Mouse (Mus musculus): ENCODE data around the gene Ctdspl2. TPM values are rescaled to one million over a fixed set of nuclear protein-coding genes. Genes with fewer than 3 reads are reported as not detected.
"Not testable (repeated sequence)": the region's sequence is repeated elsewhere in the genome, so short reads cannot be mapped to it uniquely, and the experiment has no call there.

Ctdspl2 gene
- polyA plus RNA-seq, 1 experiment from 2014 or later = 56.1 TPM

DNA sequence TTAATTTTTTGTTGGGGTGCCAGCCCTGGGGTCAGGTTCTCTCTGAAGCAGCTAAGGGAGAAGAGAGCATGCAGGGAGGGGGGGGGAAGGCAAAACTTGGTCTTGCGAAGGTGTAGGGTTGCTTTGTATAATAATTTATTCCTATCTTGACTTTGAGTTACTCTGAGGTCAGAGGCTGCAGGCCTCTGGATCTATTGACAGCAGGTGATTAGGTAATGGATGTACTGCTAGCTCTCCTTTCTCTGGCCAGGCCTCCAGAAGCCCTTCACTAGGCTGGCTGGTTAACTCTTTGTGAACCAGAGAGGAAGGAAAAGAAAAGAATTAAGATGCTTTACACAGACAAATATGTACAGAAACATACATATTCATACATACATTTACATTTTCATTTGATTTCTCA is 62.9 kb downstream of the Ctdspl2 start:
- H3K27me3 ChIP-seq = no peaks in the 10 kb centered on the region
- H3K4me3 ChIP-seq = no peak overlapping the region
- 0 out of 2 replicates have a peak, but pooled peaks cover 3% of the 10 kb centered on the region for H3K36me3 ChIP-seq
- H3K4me2 ChIP-seq (replicated peaks) = no peak overlapping the region
- no peak for ATAC-seq (ENCODE audit: low FRiP score)
- 44% methylated on average over 1 of the region's 1 CpGs for WGBS
- no peak overlapping the region for H3K27ac ChIP-seq
- H3K9me3 ChIP-seq (replicated peaks) = no peaks in the 10 kb centered on the region
- no peaks in the 10 kb centered on the region for H3K4me1 ChIP-seq
- no peak overlapping the region for H3K9ac ChIP-seq

DNA sequence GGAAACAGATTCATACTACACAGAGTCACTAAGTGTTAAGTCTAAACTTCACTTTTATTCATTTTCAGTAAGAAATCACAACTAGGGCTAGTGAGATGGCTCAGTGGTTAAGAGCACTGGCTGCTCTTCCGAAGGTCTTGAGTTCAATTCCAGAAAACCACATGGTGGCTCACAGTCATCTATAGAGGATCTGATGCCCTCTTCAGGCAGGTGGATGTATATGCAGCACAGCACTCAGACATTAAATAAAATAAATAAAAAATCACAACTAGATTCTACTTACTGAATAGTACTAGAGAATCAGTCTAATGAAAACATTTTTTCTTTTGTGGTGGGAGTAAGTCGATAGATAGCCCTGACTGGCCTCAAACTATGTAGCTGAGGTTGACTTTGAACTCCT is 66.5 kb downstream of the Ctdspl2 start:
- H3K9me3 ChIP-seq (replicated peaks) = no peaks in the 10 kb centered on the region
- no peak overlapping the region for H3K4me3 ChIP-seq
- WGBS = 81% methylated on average over 2 of the region's 2 CpGs
- no peak overlapping the region for H3K4me2 ChIP-seq (replicated peaks)
- H3K4me1 ChIP-seq = no peaks in the 10 kb centered on the region
- H3K27me3 ChIP-seq = no peaks in the 10 kb centered on the region
- ATAC-seq (ENCODE audit: low FRiP score) = no peak
- H3K36me3 ChIP-seq = no peaks in the 10 kb centered on the region
- H3K27ac ChIP-seq = no peak overlapping the region
- H3K9ac ChIP-seq = no peak overlapping the region

DNA sequence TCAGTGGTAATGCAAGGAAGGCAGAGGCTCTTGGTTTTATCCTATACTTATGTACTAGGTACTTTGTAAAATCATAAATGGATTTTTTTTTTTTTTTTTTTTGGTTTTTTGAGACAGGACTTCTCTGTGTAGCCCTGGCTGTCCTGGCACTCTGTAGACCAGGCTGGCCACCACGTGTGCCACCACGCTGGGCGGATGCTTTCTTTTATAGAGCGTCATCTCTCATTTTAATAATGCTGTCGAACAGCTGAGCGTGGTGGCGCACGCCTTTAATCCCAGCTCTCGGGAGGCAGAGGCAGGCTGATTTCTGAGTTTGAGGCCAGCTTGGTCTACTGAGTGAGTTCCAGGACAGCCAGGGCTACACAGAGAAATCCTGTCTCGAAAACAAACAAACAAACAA is 71.3 kb downstream of the Ctdspl2 start:
- not testable (repeated sequence) for H3K4me2 ChIP-seq (replicated peaks); H3K27me3 ChIP-seq; H3K9ac ChIP-seq; H3K36me3 ChIP-seq; ATAC-seq (ENCODE audit: low FRiP score); H3K9me3 ChIP-seq (replicated peaks); H3K4me3 ChIP-seq; H3K27ac ChIP-seq
- peaks cover 16% of the 10 kb centered on the region for H3K4me1 ChIP-seq
- 95% methylated on average over 10 of the region's 10 CpGs for WGBS

DNA sequence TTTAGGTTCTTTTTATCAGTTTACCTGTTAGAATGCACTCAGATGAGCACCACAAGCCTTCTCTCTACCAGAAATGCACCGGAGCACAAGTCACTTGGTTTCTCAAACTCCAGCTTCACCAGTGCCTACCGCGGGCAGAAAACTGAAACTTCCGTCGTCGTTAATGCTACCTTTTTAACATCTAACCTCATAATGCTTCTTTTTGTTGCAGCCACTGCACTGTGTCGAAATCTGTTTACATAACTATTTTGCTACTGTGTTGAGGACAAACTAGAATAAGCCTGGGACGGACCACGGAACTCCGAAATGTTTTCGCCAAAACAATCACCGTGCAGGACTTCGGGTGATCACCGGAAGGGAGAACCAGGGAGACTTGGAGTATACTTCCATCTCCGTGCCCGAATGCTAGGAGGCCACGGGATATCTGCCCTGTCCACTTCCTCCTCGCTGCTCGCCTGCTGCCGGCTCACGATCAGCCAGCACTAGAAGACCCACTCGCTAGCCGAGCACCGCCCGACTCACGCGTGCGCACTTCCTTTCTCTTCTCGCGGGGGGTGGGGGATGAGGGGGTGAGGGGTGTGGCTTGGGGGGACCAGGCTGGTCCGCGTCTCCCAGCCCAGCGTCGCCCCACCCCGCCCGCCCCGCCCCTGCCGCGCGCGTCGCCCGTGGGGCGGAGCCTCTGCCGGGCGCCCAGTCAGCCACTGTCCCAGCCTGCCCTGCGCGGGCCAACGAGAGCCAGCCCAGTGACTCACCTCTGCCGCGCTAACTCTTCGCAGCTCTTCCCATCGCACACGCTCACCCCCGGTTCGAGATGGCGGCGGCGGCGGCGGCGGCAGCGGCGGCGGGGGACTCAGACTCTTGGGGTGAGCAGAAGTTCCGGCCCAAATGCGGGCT is 72.3 kb downstream of the Ctdspl2 start, which contains the start of gene Eif3j1:
Eif3j1 (plus strand) TSS at position 685 of the 894 bp plus-strand sequence.
- peak within 1 kb of the TSS; percentile 79 for H3K9ac ChIP-seq
- H3K36me3 ChIP-seq = no peaks in the 10 kb centered on the region
- H3K4me1 ChIP-seq = peaks cover 16% of the 10 kb centered on the region
- peak within 1 kb of the TSS; percentile 88 for H3K27ac ChIP-seq
- under 1% methylated on average over 48 of the region's 67 CpGs for WGBS
- H3K27me3 ChIP-seq = no peaks in the 10 kb centered on the region
- H3K4me2 ChIP-seq (replicated peaks) = peak within 1 kb of the TSS; percentile 57
- peak within 1 kb of the TSS; percentile 73 for H3K4me3 ChIP-seq
- ATAC-seq (ENCODE audit: low FRiP score) = peak; percentile 100
- no peaks in the 10 kb centered on the region for H3K9me3 ChIP-seq (replicated peaks)

DNA sequence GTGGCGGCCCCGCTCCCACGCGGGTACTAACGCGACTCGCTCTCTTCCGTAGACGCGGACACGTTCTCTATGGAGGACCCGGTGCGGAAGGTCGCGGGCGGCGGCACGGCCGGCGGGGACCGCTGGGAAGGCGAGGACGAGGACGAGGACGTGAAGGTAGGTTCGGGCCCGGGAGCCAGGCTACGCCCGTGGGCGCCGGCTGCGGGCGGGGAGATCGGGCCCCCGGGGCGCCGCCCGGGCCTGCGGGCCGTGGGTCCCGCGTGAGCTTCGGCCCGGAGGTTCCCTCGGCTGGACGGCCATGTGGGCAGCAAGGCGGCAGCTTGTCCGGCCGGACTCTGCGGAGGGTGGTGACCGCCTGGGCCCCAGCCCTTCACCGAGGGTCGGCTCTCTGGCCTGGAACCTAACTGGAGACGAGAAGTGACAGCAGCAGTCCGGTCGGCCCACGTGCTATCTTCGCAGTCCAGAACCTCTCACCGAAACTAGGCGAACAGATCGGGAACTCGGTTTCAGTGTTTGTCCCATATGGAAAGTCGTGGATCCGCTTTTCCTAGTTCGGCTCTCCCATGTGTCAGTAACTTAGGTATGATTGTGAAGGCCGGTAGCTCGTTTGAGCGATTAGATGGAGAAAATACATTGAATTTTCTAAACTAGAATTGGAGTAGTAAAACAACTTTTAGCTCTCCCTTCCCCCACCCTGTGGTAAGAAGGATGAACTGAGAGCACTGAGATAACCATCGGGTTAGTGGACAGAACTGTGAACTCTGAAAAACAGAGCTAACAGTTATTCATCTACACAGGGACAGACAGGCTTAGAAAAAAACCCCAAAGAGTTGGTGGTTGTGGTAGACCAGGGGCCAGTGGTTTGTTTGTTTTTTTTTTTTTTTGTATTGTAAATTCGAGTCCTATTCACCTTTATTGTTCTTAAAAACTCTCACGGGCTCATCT is 73.2 kb downstream of the Ctdspl2 start:
- peak overlapping the region; percentile 88 for H3K27ac ChIP-seq
- peak; percentile 74 for ATAC-seq (ENCODE audit: low FRiP score)
- no peaks in the 10 kb centered on the region for H3K36me3 ChIP-seq
- no peaks in the 10 kb centered on the region for H3K27me3 ChIP-seq
- H3K4me2 ChIP-seq (replicated peaks) = peak overlapping the region; percentile 57
- no peaks in the 10 kb centered on the region for H3K9me3 ChIP-seq (replicated peaks)
- peaks cover 16% of the 10 kb centered on the region for H3K4me1 ChIP-seq
- H3K4me3 ChIP-seq = peak overlapping the region; percentile 73
- H3K9ac ChIP-seq = peak overlapping the region; percentile 79
- WGBS = under 1% methylated on average over 70 of the region's 71 CpGs

DNA sequence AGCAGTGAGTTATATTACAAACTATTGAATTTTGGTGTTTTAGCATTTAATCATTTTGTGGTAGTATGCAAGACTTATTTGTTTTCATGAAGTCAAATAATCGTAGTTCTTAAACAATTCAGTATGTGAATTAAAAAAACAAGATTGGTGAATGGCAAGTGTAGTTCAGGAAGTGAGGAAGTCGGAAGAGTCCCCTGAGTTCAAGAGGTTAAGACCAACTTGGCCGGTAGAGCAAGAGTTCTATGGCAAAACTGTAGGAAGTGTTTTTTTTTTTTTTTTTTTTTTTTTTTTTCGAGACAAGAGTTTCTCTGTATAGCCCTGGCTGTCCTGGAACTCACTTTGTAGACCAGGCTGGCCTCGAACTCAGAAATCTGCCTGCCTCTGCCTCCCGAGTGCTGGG is 76.2 kb downstream of the Ctdspl2 start:
- no peak for ATAC-seq (ENCODE audit: low FRiP score)
- WGBS = 82% methylated on average over 5 of the region's 6 CpGs
- no peaks in the 10 kb centered on the region for H3K27me3 ChIP-seq

DNA sequence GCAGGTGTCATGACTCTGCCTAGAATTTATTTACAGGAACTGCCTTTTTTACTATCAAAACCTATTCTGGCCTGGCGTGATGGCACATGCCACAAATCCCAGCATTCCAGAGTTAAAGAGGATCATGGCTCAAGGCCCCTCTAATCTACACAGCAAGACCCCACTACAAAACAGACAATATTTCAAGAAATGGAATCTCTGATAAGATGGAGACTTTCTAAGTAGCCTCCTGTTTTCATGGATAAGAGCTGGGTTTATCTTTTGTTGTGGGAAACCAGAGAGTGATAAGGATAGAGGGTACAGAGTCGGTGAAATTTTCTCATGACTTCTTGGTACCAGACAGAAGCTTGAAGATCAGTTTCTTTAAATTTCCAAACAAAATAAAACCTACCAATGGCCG is 80.3 kb downstream of the Ctdspl2 start:
- H3K27me3 ChIP-seq = no peaks in the 10 kb centered on the region
- H3K4me1 ChIP-seq = no peaks in the 10 kb centered on the region
- no peak overlapping the region for H3K9ac ChIP-seq
- H3K9me3 ChIP-seq (replicated peaks) = no peaks in the 10 kb centered on the region
- no peak overlapping the region for H3K27ac ChIP-seq
- H3K4me2 ChIP-seq (replicated peaks) = no peak overlapping the region
- no peaks in the 10 kb centered on the region for H3K36me3 ChIP-seq
- ATAC-seq (ENCODE audit: low FRiP score) = no peak
- WGBS = 95% methylated on average over 3 of the region's 3 CpGs
- no peak overlapping the region for H3K4me3 ChIP-seq

More for the DNA sequence above, 76.2 kb downstream of the Ctdspl2 start:
- H3K36me3 ChIP-seq = no peaks in the 10 kb centered on the region
- H3K4me2 ChIP-seq (replicated peaks) = no peak overlapping the region
- H3K4me3 ChIP-seq = no peak overlapping the region
- no peak overlapping the region for H3K27ac ChIP-seq
- H3K9me3 ChIP-seq (replicated peaks) = no peaks in the 10 kb centered on the region
- H3K4me1 ChIP-seq = peaks cover 16% of the 10 kb centered on the region
- no peak overlapping the region for H3K9ac ChIP-seq

DNA sequence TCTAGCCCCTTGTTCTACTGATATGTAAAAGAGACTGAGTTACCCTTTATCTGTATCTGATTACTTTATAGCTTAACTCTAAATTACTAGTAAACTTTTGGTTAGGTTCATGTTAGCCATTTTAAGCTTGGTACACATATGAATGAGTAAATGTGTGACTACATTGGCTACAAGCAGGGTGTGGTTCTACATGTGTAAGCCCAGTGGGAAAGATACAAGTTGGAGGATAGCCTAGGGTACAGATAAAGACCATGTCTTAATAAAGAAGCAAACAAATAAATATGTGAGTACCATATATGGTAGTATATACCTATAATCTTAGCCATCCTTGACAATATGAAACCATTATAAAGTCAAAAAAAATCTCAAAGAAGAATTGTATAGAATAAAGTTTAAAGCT is 88.1 kb downstream of the Ctdspl2 start:
- no peaks in the 10 kb centered on the region for H3K9me3 ChIP-seq (replicated peaks)
- H3K27me3 ChIP-seq = no peaks in the 10 kb centered on the region
- no peak overlapping the region for H3K4me2 ChIP-seq (replicated peaks)
- H3K4me3 ChIP-seq = no peak overlapping the region
- H3K36me3 ChIP-seq = peaks cover 30% of the 10 kb centered on the region
- no peak for ATAC-seq (ENCODE audit: low FRiP score)
- H3K27ac ChIP-seq = no peak overlapping the region
- no peaks in the 10 kb centered on the region for H3K4me1 ChIP-seq
- H3K9ac ChIP-seq = no peak overlapping the region

DNA sequence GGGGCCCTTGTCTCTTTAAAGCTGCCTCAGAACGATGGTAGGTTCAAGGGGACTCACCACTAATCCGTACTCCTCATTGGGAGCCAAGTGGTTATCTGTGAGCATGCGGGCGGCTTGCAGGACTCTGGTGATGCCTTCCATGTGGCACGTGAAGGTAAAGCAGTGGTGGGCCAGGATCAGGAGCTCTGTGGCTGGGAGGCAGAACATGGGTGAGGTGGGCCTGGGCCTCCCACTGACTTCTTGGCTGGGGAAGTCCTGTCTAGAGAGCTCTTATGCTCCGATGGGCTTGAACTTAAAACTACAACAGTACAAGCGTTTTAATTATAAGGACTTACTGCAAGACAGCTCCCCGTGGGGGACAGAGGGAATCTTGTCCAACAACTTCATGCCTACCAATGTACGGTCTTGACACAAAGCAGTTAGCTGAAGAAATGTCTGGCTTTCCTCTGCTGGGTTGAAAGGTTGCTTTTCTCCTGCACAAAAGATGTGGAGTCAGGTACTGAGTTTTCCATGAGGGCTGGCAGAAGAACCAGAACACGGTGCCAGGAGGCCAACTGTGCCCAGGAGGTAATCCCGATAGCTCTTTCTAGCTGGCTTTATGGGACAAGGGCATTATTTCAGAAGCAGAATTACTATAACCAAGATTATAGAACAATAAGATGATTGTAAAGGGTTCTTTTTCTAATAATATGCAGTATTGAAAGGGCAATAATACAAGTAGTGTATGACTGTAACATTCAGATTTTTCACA is 103.7 kb downstream of the Ctdspl2 start:
- Histone ChIP-seq H3K9ac (no peak overlapping the region), H3K27me3 (no peaks in the 10 kb centered on the region), H3K36me3 (peaks cover 49% of the 10 kb centered on the region), H3K9me3 (replicated peaks) (no peaks in the 10 kb centered on the region), H3K4me3 (no peak overlapping the region), H3K4me2 (replicated peaks) (no peak overlapping the region), H3K4me1 (no peaks in the 10 kb centered on the region), H3K27ac (no peak overlapping the region)
- 94% methylated on average over 11 of the region's 11 CpGs for WGBS
- no peak for ATAC-seq (ENCODE audit: low FRiP score)

Measured in hindbrain, embryonic 12.5 days (tissue).